Mouse (Mus musculus) CH12.LX (cell line): ENCODE measurements around the gene Gfi1b. TPM values are rescaled to one million over a fixed set of nuclear protein-coding genes. Genes with fewer than 3 reads are reported as not detected.
A peak's percentile ranks its signal among the peaks of the same experiment; 100 is the strongest.

Source experiments
- DNase-seq: peaks from one replicate; pipeline ENCODE4 v3.0.0-alpha.2; 2013; ENCODE audit errors: extremely low read depth
- H3K27ac ChIP-seq: 2 replicates; pipeline ENCODE4 v1.5.1; 2012; ENCODE audit warnings: low read depth, mild to moderate bottlenecking, control low read depth, moderate library complexity; ENCODE audit not compliant: insufficient read depth
- H3K27me3 ChIP-seq: replicated peaks from 2 replicates; pipeline ENCODE3; 2012; ENCODE audit warnings: inconsistent platforms
- H3K36me3 ChIP-seq, 2 experiments: replicated peaks in 1 of 2; 2 replicates each; pipeline versions ENCODE3 to v1.6.1; 2012; ENCODE audit warnings: inconsistent platforms in 1 of 2, low read length in 1 of 2, mild to moderate bottlenecking in 1 of 2, mixed read lengths in 1 of 2, moderate library complexity in 1 of 2; ENCODE audit not compliant: control insufficient read depth in 1 of 2, insufficient read depth in 1 of 2
- H3K4me1 ChIP-seq, 2 experiments: 2 replicates each; pipeline ENCODE4 v1.6.1; 2012; ENCODE audit warnings: inconsistent platforms in 1 of 2, moderate library complexity in 1 of 2; ENCODE audit not compliant: insufficient read depth in 2 of 2, control insufficient read depth in 1 of 2
- H3K4me2 ChIP-seq: 2 replicates; pipeline ENCODE4 v1.6.1; 2012; ENCODE audit warnings: low read depth, mild to moderate bottlenecking, control low read depth; ENCODE audit not compliant: poor library complexity, insufficient read depth, severe bottlenecking
- H3K4me3 ChIP-seq, 3 experiments: fragments of 150-350 bp in 1 of 3; sonication (generic) in 1 of 3; replicated peaks in 1 of 3; 2 replicates each; pipeline versions ENCODE3 to v1.5.1; 2011 to 2012; ENCODE audit warnings: low read depth in 2 of 3, low read length in 2 of 3, mild to moderate bottlenecking in 2 of 3, moderate library complexity in 2 of 3, control low read depth in 1 of 3, improper control_type of control experiment in 1 of 3, inconsistent platforms in 1 of 3, mixed read lengths in 1 of 3; ENCODE audit not compliant: poor library complexity in 1 of 3
- H3K79me2 ChIP-seq: replicated peaks from 2 replicates; pipeline ENCODE4 v1.6.1; 2012; ENCODE audit warnings: mild to moderate bottlenecking, moderate library complexity; ENCODE audit not compliant: control insufficient read depth, poor library complexity, insufficient read depth, severe bottlenecking; ENCODE audit errors: extremely low read depth
- H3K9ac ChIP-seq: 2 replicates; pipeline ENCODE4 v1.6.1; 2012; ENCODE audit warnings: low read depth, mild to moderate bottlenecking, control low read depth, moderate library complexity; ENCODE audit not compliant: insufficient read depth
- H3K9me3 ChIP-seq: replicated peaks from 2 replicates; pipeline ENCODE3; 2012; ENCODE audit warnings: low read length, inconsistent platforms, mixed read lengths
- BHLHE40 ChIP-seq: IDR thresholded peaks from 2 replicates; pipeline ENCODE4 v1.6.1; 2011; ENCODE audit warnings: mild to moderate bottlenecking, low read depth, low read length, improper control_type of control experiment
- CHD1 ChIP-seq: IDR thresholded peaks from 2 replicates; pipeline ENCODE4 v1.6.1; 2012; ENCODE audit warnings: low read depth, low read length, improper control_type of control experiment, inconsistent platforms
- CHD2 ChIP-seq: IDR thresholded peaks from 2 replicates; pipeline ENCODE4 v1.6.1; 2011; ENCODE audit warnings: low read length, improper control_type of control experiment
- CTCF ChIP-seq, 2 experiments: IDR thresholded peaks in 1 of 2; conservative IDR thresholded peaks in 1 of 2; 2 replicates each; pipeline ENCODE4 v1.5.1; 2011 to 2012; ENCODE audit warnings: low read depth in 2 of 2, low read length in 2 of 2, improper control_type of control experiment in 1 of 2, inconsistent platforms in 1 of 2, mild to moderate bottlenecking in 1 of 2, moderate library complexity in 1 of 2
- E2F4 ChIP-seq: IDR thresholded peaks from 2 replicates; pipeline ENCODE4 v1.6.1; 2011; ENCODE audit warnings: low read depth, low read length, improper control_type of control experiment; ENCODE audit not compliant: insufficient replicate concordance
- ELF1 ChIP-seq: IDR thresholded peaks from 2 replicates; pipeline ENCODE4 v1.6.1; 2014; ENCODE audit warnings: low read depth, mild to moderate bottlenecking, inconsistent platforms, low read length, improper control_type of control experiment
- EP300 ChIP-seq: IDR thresholded peaks from 2 replicates; pipeline ENCODE4 v1.6.1; 2011; ENCODE audit warnings: low read length, improper control_type of control experiment
- ETS1 ChIP-seq: conservative IDR thresholded peaks from 2 replicates; pipeline ENCODE4 v1.6.1; 2012; ENCODE audit warnings: low read depth, mild to moderate bottlenecking, inconsistent platforms, low read length, improper control_type of control experiment, moderate library complexity
- HCFC1 ChIP-seq: IDR thresholded peaks from 2 replicates; pipeline ENCODE4 v1.6.1; 2012; ENCODE audit warnings: low read depth, mild to moderate bottlenecking, inconsistent platforms, low read length, improper control_type of control experiment
- IRF4 ChIP-seq: IDR thresholded peaks from 2 replicates; pipeline ENCODE4 v1.6.1; 2014; ENCODE audit warnings: low read depth, mild to moderate bottlenecking, inconsistent platforms, low read length, improper control_type of control experiment
- JUND ChIP-seq: conservative IDR thresholded peaks from 2 replicates; pipeline ENCODE4 v1.6.1; 2011; ENCODE audit warnings: low read depth, low read length, improper control_type of control experiment
- KAT2A ChIP-seq: IDR thresholded peaks from 2 replicates; pipeline ENCODE4 v1.6.1; 2012; ENCODE audit warnings: low read length, improper control_type of control experiment, inconsistent platforms; ENCODE audit not compliant: insufficient replicate concordance
- MAFK ChIP-seq: IDR thresholded peaks from 2 replicates; pipeline ENCODE4 v1.6.1; 2011; ENCODE audit warnings: low read length, improper control_type of control experiment; ENCODE audit not compliant: insufficient replicate concordance
- MAX ChIP-seq: IDR thresholded peaks from 2 replicates; pipeline ENCODE4 v1.6.1; 2011; ENCODE audit warnings: low read length, improper control_type of control experiment
- MAZ ChIP-seq: IDR thresholded peaks from 2 replicates; pipeline ENCODE4 v1.6.1; 2012; ENCODE audit warnings: low read depth, mild to moderate bottlenecking, inconsistent platforms, low read length, improper control_type of control experiment, moderate library complexity
- MEF2A ChIP-seq: IDR thresholded peaks from 2 replicates; pipeline ENCODE4 v1.6.1; 2014; ENCODE audit warnings: low read depth, mild to moderate bottlenecking, inconsistent platforms, low read length, improper control_type of control experiment, borderline replicate concordance
- MXI1 ChIP-seq: IDR thresholded peaks from 2 replicates; pipeline ENCODE4 v1.6.1; 2011; ENCODE audit warnings: mild to moderate bottlenecking, low read depth, low read length, improper control_type of control experiment
- MYC ChIP-seq: IDR thresholded peaks from 2 replicates; pipeline ENCODE4 v1.6.1; 2011; ENCODE audit warnings: low read depth, mild to moderate bottlenecking, improper control_type of control experiment, low read length
- NELFE ChIP-seq: IDR thresholded peaks from 2 replicates; pipeline ENCODE4 v1.6.1; 2011; ENCODE audit warnings: low read depth, low read length, improper control_type of control experiment
- PAX5 ChIP-seq: IDR thresholded peaks from 2 replicates; pipeline ENCODE4 v1.6.1; 2012; ENCODE audit warnings: low read length, inconsistent platforms, mixed read lengths
- POLR2A ChIP-seq: IDR thresholded peaks from 2 replicates; pipeline ENCODE4 v1.6.1; 2011; ENCODE audit warnings: low read depth, mild to moderate bottlenecking, improper control_type of control experiment, low read length
- RAD21 ChIP-seq: IDR thresholded peaks from 2 replicates; pipeline ENCODE4 v1.6.1; 2011; ENCODE audit warnings: low read depth, mild to moderate bottlenecking, low read length, improper control_type of control experiment, moderate library complexity
- SIN3A ChIP-seq: IDR thresholded peaks from 2 replicates; pipeline ENCODE4 v1.6.1; 2012; ENCODE audit warnings: low read length, improper control_type of control experiment, inconsistent platforms
- TCF12 ChIP-seq: IDR thresholded peaks from 2 replicates; pipeline ENCODE4 v1.6.1; 2014; ENCODE audit warnings: low read depth, mild to moderate bottlenecking, inconsistent platforms, low read length, improper control_type of control experiment
- UBTF ChIP-seq: IDR thresholded peaks from 2 replicates; pipeline ENCODE4 v1.6.1; 2012; ENCODE audit warnings: low read depth, mild to moderate bottlenecking, inconsistent platforms, low read length, improper control_type of control experiment, moderate library complexity
- USF2 ChIP-seq: conservative IDR thresholded peaks from 2 replicates; pipeline ENCODE4 v1.6.1; 2011; ENCODE audit warnings: low read depth, low read length, improper control_type of control experiment
- ZC3H11A ChIP-seq: IDR thresholded peaks from 2 replicates; pipeline ENCODE4 v1.6.1; 2012; ENCODE audit warnings: low read depth, mild to moderate bottlenecking, inconsistent platforms, low read length, improper control_type of control experiment
- ZKSCAN1 ChIP-seq: IDR thresholded peaks from 2 replicates; pipeline ENCODE4 v1.6.1; 2012; ENCODE audit warnings: low read depth, inconsistent platforms, low read length, improper control_type of control experiment, borderline replicate concordance
- ZNF384 ChIP-seq: IDR thresholded peaks from 2 replicates; pipeline ENCODE4 v1.6.1; 2012; ENCODE audit warnings: low read depth, low read length, improper control_type of control experiment, inconsistent platforms
- dilution Hi-C: fragments of 300-500 bp; cut with MboI; formaldehyde crosslinking; loops from 2 replicates; pipeline ENCODE4 v1.14.3; 2020; ENCODE audit warnings: low sequenced_read_pairs; ENCODE audit not compliant: extremely low pct_unique_long_range_greater_than_20kb, extremely low pct_ligation_motif_present
- in situ Hi-C: fragments of 300-500 bp; cut with MboI; formaldehyde crosslinking; loops from 3 replicates; pipeline ENCODE4 v1.14.3; 2019; ENCODE audit warnings: low sequenced_read_pairs, low pct_ligation_motif_present, low pct_unique_long_range_greater_than_20kb, mixed read lengths
- polyA plus RNA-seq: library from polyadenylated mRNA; unstranded; fragments of >175 nt; gene quantifications from 2 replicates; pipeline ENCODE4 v1.2.1, GENCODE M21; 2012; ENCODE audit warnings: low read depth; ENCODE audit not compliant: insufficient read length
- total RNA-seq, 2 experiments: library from RNA; depleted of rRNA; stranded (reverse); fragments of 300-350 nt in 1 of 2; fragments of >200 nt in 1 of 2; gene quantifications; 2 replicates each; pipeline ENCODE4 v1.2.3; 2012 to 2014

The Gfi1b gene
- total RNA-seq (2012; rRNA removed) (0.17 TPM in 1 of 2 replicates, not detected in the other), total RNA-seq (2014; rRNA removed) (0.27 and 0.87 TPM in 2 replicates), polyA plus RNA-seq (0.19 TPM in 1 of 2 replicates, not detected in the other)

GRCm38 (mm10) chr2:28621664-28622171 lies at the start of gene Gfi1b:
Gene Gfi1b, minus strand, starts transcription at chr2:28621982.
- H3K9ac ChIP-seq = peak within 1 kb of the TSS; percentile 58; the same call in 1 of the 2 replicates
- no peak for TF ChIP-seq ZC3H11A
- 0 out of 2 replicates have a peak, but pooled peaks have one; percentile 16 for TF ChIP-seq CHD1
- TF ChIP-seq ZKSCAN1 = no peak
- TF ChIP-seq UBTF = no peak
- TF ChIP-seq MYC = 0 out of 2 replicates have a peak, but pooled peaks have one; percentile 23
- peak; percentile 55; the same call in 1 of the 2 replicates for TF ChIP-seq MEF2A
- TF ChIP-seq E2F4 = peak; percentile 91
- TF ChIP-seq ELF1 = no peak
- TF ChIP-seq MAX = peak; percentile 38; the same call in 1 of the 2 replicates
- peak; percentile 91 for TF ChIP-seq MAZ
- TF ChIP-seq ZNF384 = peak; percentile 52
- TF ChIP-seq JUND = no peak
- TF ChIP-seq SIN3A = peak; percentile 76
- peak; percentile 53; the same call in 1 of the 2 replicates for TF ChIP-seq ETS1
- TF ChIP-seq MXI1 = peak; percentile 53; the same call in 1 of the 2 replicates
- peak; percentile 82 for TF ChIP-seq EP300
- peak in 1 of 2 experiments; percentile 6; a peak in 1 of 4 replicates for TF ChIP-seq CTCF (conservative IDR thresholded peaks at IDR 0.05 in 1 of 2, IDR thresholded peaks at IDR 0.05 in 1 of 2; ENCODE audit: low read depth in 2 of 2, low read length in 2 of 2)
- TF ChIP-seq RAD21 = no peak
- TF ChIP-seq HCFC1 = no peak
- 0 out of 2 replicates have a peak, but pooled peaks have one; percentile 28 for TF ChIP-seq TCF12
- no peak for TF ChIP-seq POLR2A
- TF ChIP-seq MAFK = 0 out of 2 replicates have a peak, but pooled peaks have one; percentile 38
- TF ChIP-seq USF2 = no peak
- peak; percentile 90 for TF ChIP-seq IRF4
- TF ChIP-seq PAX5 = no peak
- TF ChIP-seq KAT2A = 0 out of 2 replicates have a peak, but pooled peaks have one; percentile 55
- TF ChIP-seq BHLHE40 = peak; percentile 69
- TF ChIP-seq CHD2 = 0 out of 2 replicates have a peak, but pooled peaks have one; percentile 35
- TF ChIP-seq NELFE = 0 out of 2 replicates have a peak, but pooled peaks have one; percentile 33

More at GRCm38 (mm10) chr2:28621664-28622171, at the start of gene Gfi1b:
- Histone ChIP-seq H3K79me2 (no peaks in the 10 kb centered on the region), H3K4me3 (peak within 1 kb of the TSS in 2 of 3 experiments; percentile 3 to 4), H3K27me3 (peaks cover 39% of the 10 kb centered on the region), H3K9me3 (peaks cover 7% of the 10 kb centered on the region), H3K27ac (0 out of 2 replicates have a peak within 1 kb of the TSS, but pooled peaks have one; percentile 10), H3K36me3 (no peaks in the 10 kb centered on the region), H3K4me2 (peak within 1 kb of the TSS; percentile 95), H3K4me1 (peaks cover 8 to 37% of the 10 kb centered on the region in 2 experiments; a peak in 2 of 4 replicates)
- peak; percentile 95 for DNase-seq
- dilution Hi-C loops (no loop called here), in situ Hi-C loops (no loop called here)
